Mouse (Mus musculus): ENCODE data around the gene Hscb. TPM values are rescaled to one million over a fixed set of nuclear protein-coding genes. Genes with fewer than 3 reads are reported as not detected.

The Hscb gene
- polyA plus RNA-seq, 1 experiment from 2014 or later: 19.6 TPM

DNA sequence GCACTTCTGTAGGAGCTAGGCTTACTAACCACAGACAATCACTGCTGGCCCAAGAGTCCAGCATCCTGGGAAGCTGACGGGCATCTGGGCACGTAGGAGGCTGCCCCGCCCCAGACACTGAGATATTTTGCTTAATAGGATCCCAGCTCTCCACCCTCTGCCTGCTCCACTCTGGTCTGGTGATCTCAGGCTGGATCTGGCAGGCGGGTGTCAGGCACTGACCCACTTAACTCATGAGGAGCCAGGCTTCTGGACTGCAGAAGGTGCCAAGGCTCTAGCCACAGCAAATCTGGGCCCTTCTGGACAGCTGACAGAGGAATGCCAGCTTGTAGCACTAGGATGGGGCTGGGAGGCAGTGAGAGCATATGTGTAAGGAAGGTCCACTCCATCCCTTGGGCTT is 37.4 kb downstream of the Hscb start:
- Histone ChIP-seq H3K27me3 (replicated peaks; ENCODE audit: control insufficient read depth, insufficient read depth, low read length) (no peaks in the 10 kb centered on the region), H3K4me2 (ENCODE audit: low read depth, low read length) (no peak overlapping the region), H3K36me3 (ENCODE audit: control insufficient read depth, insufficient read depth, low read length) (peaks cover 72% of the 10 kb centered on the region), H3K27ac (replicated peaks; ENCODE audit: low read depth, low read length) (no peak overlapping the region), H3K9ac (ENCODE audit: low read depth, low read length) (no peak overlapping the region), H3K4me3 (ENCODE audit: low read depth, low read length) (no peak overlapping the region), H3K9me3 (ENCODE audit: control insufficient read depth, low read length) (no peaks in the 10 kb centered on the region), H3K4me1 (ENCODE audit: control insufficient read depth, insufficient read depth, low read length) (peaks cover 2% of the 10 kb centered on the region; the same call in 1 of the 2 replicates)
- ATAC-seq (ENCODE audit: low read depth) (no peak), DNase-seq (ENCODE audit: low spot score) (no peak)
- WGBS: 82% methylated on average over 4 of the region's 4 CpGs

DNA sequence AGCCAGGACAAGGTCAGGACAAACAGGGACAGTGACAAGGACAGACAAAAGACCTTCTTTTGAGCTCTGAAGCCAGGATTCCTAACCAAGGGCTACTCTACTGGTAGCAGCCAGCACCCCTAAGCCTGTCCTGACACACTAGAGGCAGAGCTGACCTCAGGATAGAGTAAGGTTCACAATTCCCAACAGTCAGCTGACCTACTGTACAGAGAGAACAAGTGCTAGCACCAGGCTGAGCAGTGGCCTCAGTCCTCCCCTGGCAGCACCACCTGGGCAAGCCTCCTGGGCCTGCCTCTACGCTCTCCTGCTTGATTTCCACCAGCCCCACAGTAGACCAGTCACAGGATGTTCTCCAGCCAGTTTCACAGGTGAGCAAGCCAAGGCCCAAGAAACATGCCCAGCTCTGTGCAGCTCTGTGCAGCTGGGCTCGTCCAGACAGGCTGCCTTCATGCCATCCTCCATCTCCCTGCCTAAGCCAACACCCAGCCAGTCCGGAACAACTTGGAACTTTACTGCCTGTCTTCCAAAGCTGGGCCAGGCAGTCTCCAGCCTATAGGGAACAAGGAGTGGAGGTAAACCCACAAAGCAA is 38.4 kb downstream of the Hscb start:
- H3K36me3 ChIP-seq (ENCODE audit: control insufficient read depth, insufficient read depth, low read length): peaks cover 82% of the 10 kb centered on the region

GRCm38 (mm10) chr5:110797696-110798095 is 41.9 kb downstream of the Hscb start:
- H3K4me3 ChIP-seq (ENCODE audit: low read depth, low read length): no peak overlapping the region
- no peak overlapping the region for H3K27ac ChIP-seq (replicated peaks; ENCODE audit: low read depth, low read length)
- no peak overlapping the region for H3K4me2 ChIP-seq (ENCODE audit: low read depth, low read length)
- peaks cover 92% of the 10 kb centered on the region for H3K36me3 ChIP-seq (ENCODE audit: control insufficient read depth, insufficient read depth, low read length)
- ATAC-seq (ENCODE audit: low read depth) (no peak), DNase-seq (ENCODE audit: low spot score) (peak; percentile 19)
- H3K9ac ChIP-seq (ENCODE audit: low read depth, low read length): no peak overlapping the region
- peaks cover 2% of the 10 kb centered on the region; the same call in 1 of the 2 replicates for H3K4me1 ChIP-seq (ENCODE audit: control insufficient read depth, insufficient read depth, low read length)
- H3K9me3 ChIP-seq (ENCODE audit: control insufficient read depth, low read length): no peaks in the 10 kb centered on the region
- 67% methylated on average over 4 of the region's 4 CpGs for WGBS
- no peaks in the 10 kb centered on the region for H3K27me3 ChIP-seq (replicated peaks; ENCODE audit: control insufficient read depth, insufficient read depth, low read length)

More for the DNA sequence above, 38.4 kb downstream of the Hscb start:
- Histone ChIP-seq H3K4me2 (ENCODE audit: low read depth, low read length) (no peak overlapping the region), H3K4me1 (ENCODE audit: control insufficient read depth, insufficient read depth, low read length) (peaks cover 2% of the 10 kb centered on the region; the same call in 1 of the 2 replicates), H3K27me3 (replicated peaks; ENCODE audit: control insufficient read depth, insufficient read depth, low read length) (no peaks in the 10 kb centered on the region), H3K27ac (replicated peaks; ENCODE audit: low read depth, low read length) (no peak overlapping the region), H3K9me3 (ENCODE audit: control insufficient read depth, low read length) (no peaks in the 10 kb centered on the region), H3K9ac (ENCODE audit: low read depth, low read length) (no peak overlapping the region), H3K4me3 (ENCODE audit: low read depth, low read length) (no peak overlapping the region)
- ATAC-seq (ENCODE audit: low read depth) (peak; percentile 42), DNase-seq (ENCODE audit: low spot score) (peak; percentile 11)
- WGBS: 78% methylated on average over 3 of the region's 3 CpGs

DNA sequence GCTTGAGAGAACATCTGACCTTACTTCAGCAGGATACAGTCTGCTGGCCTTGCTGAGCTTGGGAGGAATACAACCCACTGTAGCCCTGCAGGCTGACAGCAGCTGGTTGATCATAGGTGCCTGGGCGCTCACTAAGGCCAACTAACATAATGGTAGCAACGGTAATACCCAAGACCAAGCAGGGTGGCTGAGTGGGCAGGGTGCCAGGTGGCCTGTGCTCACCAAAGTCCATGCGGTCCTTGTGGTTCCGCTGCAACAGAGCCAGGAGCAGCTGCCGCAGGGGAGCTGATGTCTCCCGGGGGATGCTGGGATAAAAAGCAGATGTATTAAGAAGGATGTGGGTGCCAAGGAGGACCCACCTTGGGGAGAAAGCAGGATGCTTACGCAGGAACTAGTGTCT is 45.2 kb downstream of the Hscb start:
- WGBS: 93% methylated on average over 7 of the region's 7 CpGs
- Histone ChIP-seq H3K36me3 (ENCODE audit: control insufficient read depth, insufficient read depth, low read length) (peaks cover 99% of the 10 kb centered on the region), H3K9ac (ENCODE audit: low read depth, low read length) (no peak overlapping the region)

DNA sequence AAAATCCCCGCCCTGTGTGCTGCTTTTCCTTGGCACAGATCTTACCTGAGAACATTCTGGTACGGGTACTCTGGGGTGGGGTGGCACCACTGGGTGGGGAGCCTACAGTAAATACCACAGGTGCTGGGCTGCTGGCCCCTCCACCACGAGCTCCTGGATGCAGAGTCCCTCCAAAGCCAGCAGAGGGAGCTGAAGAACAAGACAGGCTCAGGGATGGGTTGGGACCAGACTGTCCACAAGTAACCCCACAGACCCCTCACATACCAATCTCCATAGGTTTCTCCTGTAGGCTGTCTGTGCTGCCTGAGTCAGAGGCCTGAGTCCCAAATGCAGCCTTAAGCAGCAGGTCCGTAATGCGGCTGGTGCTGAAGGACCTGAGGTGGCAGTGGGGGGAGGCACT is 50.9 kb downstream of the Hscb start:
- peak; percentile 49 for DNase-seq (ENCODE audit: low spot score)

More for the DNA sequence above, 45.2 kb downstream of the Hscb start:
- no peaks in the 10 kb centered on the region for H3K9me3 ChIP-seq (ENCODE audit: control insufficient read depth, low read length)
- no peak overlapping the region for H3K27ac ChIP-seq (replicated peaks; ENCODE audit: low read depth, low read length)
- H3K27me3 ChIP-seq (replicated peaks; ENCODE audit: control insufficient read depth, insufficient read depth, low read length): no peaks in the 10 kb centered on the region
- H3K4me2 ChIP-seq (ENCODE audit: low read depth, low read length): no peak overlapping the region
- no peaks in the 10 kb centered on the region for H3K4me1 ChIP-seq (ENCODE audit: control insufficient read depth, insufficient read depth, low read length)
- H3K4me3 ChIP-seq (ENCODE audit: low read depth, low read length): no peak overlapping the region
- ATAC-seq (ENCODE audit: low read depth) (no peak), DNase-seq (ENCODE audit: low spot score) (no peak)

GRCm38 (mm10) chr5:110786081-110786835 is 53.3 kb downstream of the Hscb start:
- no peaks in the 10 kb centered on the region for H3K4me1 ChIP-seq (ENCODE audit: control insufficient read depth, insufficient read depth, low read length)
- ATAC-seq (ENCODE audit: low read depth): no peak
- no peak for DNase-seq (ENCODE audit: low spot score)
- H3K4me2 ChIP-seq (ENCODE audit: low read depth, low read length): no peak overlapping the region
- peaks cover 66% of the 10 kb centered on the region for H3K36me3 ChIP-seq (ENCODE audit: control insufficient read depth, insufficient read depth, low read length)
- H3K4me3 ChIP-seq (ENCODE audit: low read depth, low read length): no peak overlapping the region
- H3K9ac ChIP-seq (ENCODE audit: low read depth, low read length): no peak overlapping the region
- H3K27me3 ChIP-seq (replicated peaks; ENCODE audit: control insufficient read depth, insufficient read depth, low read length): no peaks in the 10 kb centered on the region
- H3K27ac ChIP-seq (replicated peaks; ENCODE audit: low read depth, low read length): no peak overlapping the region
- WGBS: 85% methylated on average over 11 of the region's 11 CpGs
- no peaks in the 10 kb centered on the region for H3K9me3 ChIP-seq (ENCODE audit: control insufficient read depth, low read length)

More for the DNA sequence above, 50.9 kb downstream of the Hscb start:
- no peak overlapping the region for H3K27ac ChIP-seq (replicated peaks; ENCODE audit: low read depth, low read length)
- peaks cover 90% of the 10 kb centered on the region for H3K36me3 ChIP-seq (ENCODE audit: control insufficient read depth, insufficient read depth, low read length)
- H3K4me1 ChIP-seq (ENCODE audit: control insufficient read depth, insufficient read depth, low read length): no peaks in the 10 kb centered on the region
- H3K9me3 ChIP-seq (ENCODE audit: control insufficient read depth, low read length): no peaks in the 10 kb centered on the region
- H3K27me3 ChIP-seq (replicated peaks; ENCODE audit: control insufficient read depth, insufficient read depth, low read length): no peaks in the 10 kb centered on the region
- 51% methylated on average over 5 of the region's 5 CpGs for WGBS
- no peak overlapping the region for H3K4me2 ChIP-seq (ENCODE audit: low read depth, low read length)
- no peak overlapping the region for H3K9ac ChIP-seq (ENCODE audit: low read depth, low read length)
- ATAC-seq (ENCODE audit: low read depth): peak; percentile 62; the same call in 1 of the 2 replicates
- no peak overlapping the region for H3K4me3 ChIP-seq (ENCODE audit: low read depth, low read length)

DNA sequence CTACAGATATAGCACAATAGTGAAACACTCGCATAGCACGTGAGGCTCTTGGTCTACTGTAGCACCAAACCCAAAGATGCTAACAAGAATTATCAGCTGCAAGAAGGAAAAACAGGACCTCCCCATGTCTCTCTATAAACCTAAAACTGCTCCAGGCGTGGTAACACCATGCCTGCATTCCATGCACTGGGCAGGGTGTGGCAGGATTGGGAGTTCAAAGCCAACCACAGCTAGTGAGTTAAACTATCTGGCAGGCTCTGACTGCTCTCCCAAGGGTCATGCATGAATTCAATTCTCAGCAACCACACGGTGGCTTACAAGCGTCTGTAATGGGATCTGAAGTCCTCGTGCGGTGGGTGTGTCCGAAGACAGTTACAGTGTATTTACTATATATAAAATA is 56.4 kb downstream of the Hscb start:
- Histone ChIP-seq H3K9ac (ENCODE audit: low read depth, low read length) (no peak overlapping the region), H3K4me2 (ENCODE audit: low read depth, low read length) (no peak overlapping the region), H3K4me3 (ENCODE audit: low read depth, low read length) (no peak overlapping the region), H3K36me3 (ENCODE audit: control insufficient read depth, insufficient read depth, low read length) (peaks cover 35% of the 10 kb centered on the region), H3K9me3 (ENCODE audit: control insufficient read depth, low read length) (no peaks in the 10 kb centered on the region), H3K4me1 (ENCODE audit: control insufficient read depth, insufficient read depth, low read length) (peaks cover 5% of the 10 kb centered on the region; the same call in 1 of the 2 replicates), H3K27ac (replicated peaks; ENCODE audit: low read depth, low read length) (no peak overlapping the region), H3K27me3 (replicated peaks; ENCODE audit: control insufficient read depth, insufficient read depth, low read length) (no peaks in the 10 kb centered on the region)
- DNase-seq (ENCODE audit: low spot score) (peak; percentile 24), ATAC-seq (ENCODE audit: low read depth) (no peak)
- WGBS: 56% methylated on average over 8 of the region's 8 CpGs

- Histone ChIP-seq H3K27ac (replicated peaks; ENCODE audit: low read depth, low read length) (no peak overlapping the region), H3K4me3 (ENCODE audit: low read depth, low read length) (no peak overlapping the region), H3K9ac (ENCODE audit: low read depth, low read length) (no peak overlapping the region), H3K36me3 (ENCODE audit: control insufficient read depth, insufficient read depth, low read length) (peaks cover 29% of the 10 kb centered on the region), H3K4me1 (ENCODE audit: control insufficient read depth, insufficient read depth, low read length) (peaks cover 5% of the 10 kb centered on the region; the same call in 1 of the 2 replicates), H3K27me3 (replicated peaks; ENCODE audit: control insufficient read depth, insufficient read depth, low read length) (no peaks in the 10 kb centered on the region), H3K4me2 (ENCODE audit: low read depth, low read length) (no peak overlapping the region), H3K9me3 (ENCODE audit: control insufficient read depth, low read length) (no peaks in the 10 kb centered on the region)
- 82% methylated on average over 7 of the region's 7 CpGs for WGBS
- ATAC-seq (ENCODE audit: low read depth): no peak
- DNase-seq (ENCODE audit: low spot score): no peak
Measured at GRCm38 (mm10) chr5:110781529-110782238, 57.9 kb downstream of the Hscb start.
